Mouse (Mus musculus) spleen, adult 12 weeks (tissue): Measurements from ENCODE around the gene Tbc1d24.

Experiments used
- DNase-seq: peaks from one replicate; pipeline ENCODE4 v3.0.0; 2022; ENCODE audit warnings: low spot score

The Tbc1d24 gene

DNA sequence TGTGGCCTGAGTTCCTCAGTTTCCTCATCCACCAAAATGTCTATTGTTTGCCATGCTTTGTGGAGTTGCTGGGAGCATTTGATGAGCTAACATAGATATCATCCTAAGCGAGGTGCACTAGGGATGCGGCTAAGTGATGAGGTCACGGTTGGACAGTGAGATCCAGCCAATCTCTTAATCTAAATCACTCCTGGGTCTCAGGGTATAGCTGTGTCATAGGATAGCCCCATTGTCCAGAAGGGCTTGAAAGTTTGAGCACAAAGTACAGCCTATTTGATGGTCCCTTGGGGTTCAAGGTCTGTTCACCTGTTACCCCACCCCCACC lies 4.5 kb upstream of the Tbc1d24 start:
- DNase-seq, result no peak

- peak; percentile 71 for DNase-seq
These were observed 3.9 kb upstream of the Tbc1d24 start, which contains the start of gene Ntn3 for GRCm38 (mm10) chr17:24209043-24209915. Gene Ntn3 (minus strand): TSS chr17:24209531.

DNA sequence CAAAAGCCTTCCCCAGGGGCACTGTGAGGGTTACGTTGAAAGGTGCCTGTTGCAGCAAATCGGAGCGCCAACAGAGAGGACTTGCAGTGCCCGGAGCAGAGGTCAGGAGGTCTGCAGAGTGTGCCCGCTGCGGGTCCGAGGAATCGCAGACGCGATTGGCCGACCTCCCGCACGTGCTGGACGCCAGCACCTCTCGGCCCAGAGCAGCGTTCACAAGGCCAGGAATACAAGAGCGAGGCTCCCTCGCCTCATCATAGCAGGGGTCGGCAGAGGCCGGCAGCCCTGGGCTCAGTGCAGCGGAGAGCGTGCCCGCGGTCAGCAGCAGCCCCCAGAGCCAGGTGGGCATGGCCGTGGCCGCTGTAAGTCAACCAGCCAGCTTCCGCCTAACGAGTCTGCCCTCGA lies 3.3 kb upstream of the Tbc1d24 start:
- DNase-seq, result no peak

DNA sequence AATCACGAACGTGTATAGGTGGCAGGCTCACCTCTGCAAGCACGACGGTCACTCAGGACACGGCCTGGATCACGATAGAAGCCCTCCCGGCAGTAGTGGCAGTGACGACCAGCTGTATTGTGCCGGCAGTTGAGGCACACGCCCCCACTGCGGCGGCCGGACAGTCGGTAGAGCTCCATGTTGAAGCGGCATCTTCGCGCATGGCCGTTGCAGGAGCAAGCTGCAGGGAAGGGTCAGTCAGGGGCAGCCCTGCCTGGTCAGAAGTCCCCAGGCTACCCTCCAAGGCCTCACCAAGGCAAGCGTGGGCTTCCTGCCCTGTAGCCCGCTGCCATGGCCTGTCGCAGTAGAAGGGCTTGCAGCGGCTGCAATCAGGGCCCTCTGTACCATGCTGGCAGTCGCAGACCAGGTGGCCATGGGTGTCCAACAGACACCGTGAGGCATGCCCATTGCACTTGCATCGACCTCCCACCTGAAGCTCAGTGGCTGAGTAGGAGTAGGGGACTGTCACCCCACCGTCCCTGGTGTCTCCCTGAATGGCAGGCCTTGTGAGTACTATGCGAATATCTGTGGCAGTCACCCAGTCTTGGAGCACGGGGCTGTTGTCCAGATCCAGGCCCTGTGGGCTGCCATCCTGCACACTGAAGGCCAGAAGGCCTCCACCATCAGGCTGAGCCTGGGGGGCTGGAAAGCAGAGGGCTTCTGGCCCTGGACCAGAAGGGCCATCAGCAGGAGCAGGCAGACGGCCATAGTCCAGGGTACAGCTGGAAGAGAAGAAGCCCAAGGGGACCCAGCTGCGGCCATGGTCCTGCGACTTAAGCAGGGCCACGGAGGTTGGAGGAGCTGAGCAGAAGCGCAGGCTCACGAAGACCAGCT lies 2.6 kb upstream of the Tbc1d24 start:
- no peak for DNase-seq

GRCm38 (mm10) chr17:24206451-24207351 lies 1.3 kb upstream of the Tbc1d24 start:
- peak; percentile 68 for DNase-seq

DNA sequence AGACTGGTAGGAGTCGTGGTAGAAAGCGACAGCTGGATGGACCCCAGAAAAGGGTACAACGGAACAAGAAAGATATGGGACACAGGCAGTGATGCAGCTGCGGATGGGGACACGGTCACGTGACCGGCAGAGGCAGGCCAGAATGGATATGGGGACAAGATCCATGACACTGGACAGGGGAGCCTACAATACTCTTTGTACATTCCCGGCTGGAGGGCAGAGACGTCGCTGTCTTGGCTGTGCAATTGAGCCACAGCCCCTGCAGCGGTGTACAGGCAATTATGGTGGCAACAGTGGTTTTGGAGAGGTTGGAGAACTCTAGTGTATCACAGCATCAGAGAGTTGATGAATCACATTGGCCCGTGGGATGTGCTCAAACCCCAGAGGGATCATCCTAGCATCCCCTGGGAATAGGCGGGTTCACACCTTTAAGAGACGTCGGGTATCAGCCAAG lies 573 bp upstream of the Tbc1d24 start:
- DNase-seq, result no peak

DNA sequence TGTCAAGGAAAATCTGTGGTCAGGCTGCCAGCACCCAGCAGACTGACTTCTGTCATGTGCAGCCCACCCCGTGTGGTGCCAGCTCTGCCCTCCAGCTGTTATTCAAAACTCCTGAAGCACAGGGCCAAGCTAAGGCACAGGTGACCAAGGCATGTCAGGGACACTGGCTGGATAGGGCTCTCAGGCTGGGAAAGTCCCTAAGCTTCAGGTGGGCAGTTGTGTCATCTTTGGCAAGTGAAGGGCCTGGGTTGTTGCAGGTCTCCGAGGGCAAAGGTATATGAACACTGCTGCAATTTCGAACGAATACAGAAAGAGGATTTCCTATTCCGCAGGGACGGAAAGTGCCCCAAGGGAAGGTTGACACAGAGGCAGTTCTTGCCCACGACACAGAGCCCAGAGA lies 516 bp downstream of the Tbc1d24 start:
- no peak for DNase-seq

- DNase-seq, result no peak
These were observed 1.5 kb downstream of the Tbc1d24 start for GRCm38 (mm10) chr17:24203611-24204534.

GRCm38 (mm10) chr17:24203068-24203467 lies 2.3 kb downstream of the Tbc1d24 start:
- no peak for DNase-seq

DNA sequence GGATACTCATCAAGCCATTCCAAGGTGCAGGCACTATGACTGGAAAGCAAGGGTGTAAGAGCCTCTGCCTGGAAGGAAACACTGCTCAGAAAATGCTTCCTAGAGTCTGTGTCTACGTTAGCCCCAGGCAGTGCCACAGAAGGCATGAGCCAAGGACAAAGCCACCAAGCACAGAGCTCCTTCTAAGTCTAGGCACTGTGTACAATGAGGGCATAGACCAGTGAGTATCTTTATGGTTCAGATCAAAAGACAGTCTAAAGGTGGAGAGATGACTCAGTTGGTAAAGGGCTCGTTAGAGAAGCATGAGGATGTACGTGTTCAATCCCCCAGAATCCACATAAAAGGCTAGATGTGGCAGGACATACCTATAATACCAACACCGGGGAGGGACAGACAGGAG lies 4.3 kb downstream of the Tbc1d24 start:
- no peak for DNase-seq

DNA sequence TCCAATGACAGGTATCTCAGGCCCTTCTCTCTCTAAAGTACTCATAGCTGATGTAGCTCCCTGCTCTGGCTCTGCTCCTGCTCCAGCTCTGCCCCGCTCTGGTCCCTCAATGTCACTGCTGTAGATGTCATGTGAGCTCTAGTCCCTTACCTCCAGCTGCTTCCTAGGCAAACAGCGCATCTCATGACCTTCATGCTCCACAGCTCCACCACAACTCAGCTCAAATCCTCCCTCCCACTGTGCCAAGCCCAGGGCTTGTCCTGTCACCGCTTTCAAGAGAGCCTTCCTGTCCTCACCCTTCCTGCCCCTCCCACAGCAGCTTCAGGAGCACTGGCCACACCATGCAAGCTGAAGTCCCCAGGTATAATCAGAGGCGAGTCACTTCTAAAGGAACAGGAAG lies 5.6 kb downstream of the Tbc1d24 start:
- no peak for DNase-seq

GRCm38 (mm10) chr17:24199252-24199651 lies 6.1 kb downstream of the Tbc1d24 start:
- DNase-seq, result no peak

DNA sequence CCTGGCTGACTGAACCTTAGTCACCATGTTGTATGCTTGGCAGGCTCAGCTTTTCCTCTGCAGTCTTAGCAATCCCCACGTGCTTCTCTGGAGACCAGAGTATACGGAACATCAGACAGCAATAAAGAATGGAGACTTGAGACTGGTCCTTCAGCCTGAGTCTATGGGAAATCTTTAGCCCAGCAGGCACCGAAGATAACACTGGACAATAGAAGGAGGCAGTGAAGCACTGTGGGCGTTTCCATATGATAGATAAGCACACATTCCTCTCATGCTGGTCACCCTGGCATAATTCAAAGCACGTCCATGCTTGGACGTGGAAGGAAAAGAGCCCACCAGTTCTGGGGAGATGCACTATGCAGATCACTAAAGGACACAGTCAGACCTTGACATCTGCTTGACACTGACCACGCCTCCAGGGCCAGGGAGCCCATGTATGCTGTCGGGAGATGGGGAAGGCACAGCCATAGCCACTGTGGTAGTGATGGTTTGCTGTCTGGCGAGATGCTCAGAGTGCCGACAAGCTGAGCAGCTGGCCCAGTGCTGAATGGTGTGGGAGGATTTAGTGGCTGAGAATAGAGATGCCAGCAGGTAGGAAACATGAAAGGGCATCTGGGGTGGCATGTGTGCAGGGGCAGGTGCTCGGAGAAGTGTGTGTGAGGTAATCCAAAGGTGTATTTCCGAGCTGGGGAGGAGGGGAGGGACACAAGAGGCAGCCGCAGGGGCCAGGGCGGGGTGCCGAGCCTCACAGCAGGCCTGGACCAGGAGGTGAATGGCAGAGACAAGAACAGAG lies 8.1 kb downstream of the Tbc1d24 start:
- no peak for DNase-seq

DNA sequence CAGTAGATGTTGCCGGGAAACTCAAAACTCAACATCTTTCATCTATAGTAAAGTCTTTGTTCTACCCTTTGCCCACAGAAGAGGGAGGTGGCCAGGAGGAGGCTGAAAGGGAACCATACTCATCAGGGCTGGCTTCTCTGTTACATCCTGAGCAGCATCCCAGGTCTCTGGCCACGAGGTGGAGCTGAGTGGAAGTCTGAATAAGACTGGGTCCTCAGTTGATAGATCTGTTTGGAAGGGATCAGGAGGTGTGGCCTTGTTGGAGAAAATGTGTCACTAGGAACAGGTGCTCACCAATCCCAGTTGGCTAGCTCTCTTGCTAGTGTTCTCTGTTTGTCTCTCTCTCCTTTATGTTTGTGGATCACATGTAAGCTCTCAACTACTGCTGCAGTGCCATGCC lies 10.0 kb downstream of the Tbc1d24 start:
- no peak for DNase-seq

DNA sequence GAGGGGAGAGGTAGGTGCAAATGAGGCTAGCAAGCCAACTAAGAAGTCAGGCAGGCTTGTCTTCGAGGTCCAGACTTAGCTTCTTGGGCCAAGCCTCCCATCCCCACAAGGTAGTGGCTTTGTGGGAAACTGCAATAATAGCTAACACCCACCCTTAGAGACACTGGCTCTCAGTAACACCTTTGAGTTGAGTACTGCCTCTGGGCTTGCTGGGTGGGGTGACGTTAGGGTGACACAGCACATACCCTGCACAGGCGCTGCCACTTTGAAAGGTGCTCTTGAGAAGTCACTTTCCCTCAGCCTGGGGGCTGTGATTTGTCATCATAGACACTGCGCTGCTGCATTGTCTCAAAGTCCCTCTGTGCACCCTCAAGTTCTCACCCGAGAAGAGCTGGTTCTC lies 11.6 kb downstream of the Tbc1d24 start:
- DNase-seq, result no peak

DNA sequence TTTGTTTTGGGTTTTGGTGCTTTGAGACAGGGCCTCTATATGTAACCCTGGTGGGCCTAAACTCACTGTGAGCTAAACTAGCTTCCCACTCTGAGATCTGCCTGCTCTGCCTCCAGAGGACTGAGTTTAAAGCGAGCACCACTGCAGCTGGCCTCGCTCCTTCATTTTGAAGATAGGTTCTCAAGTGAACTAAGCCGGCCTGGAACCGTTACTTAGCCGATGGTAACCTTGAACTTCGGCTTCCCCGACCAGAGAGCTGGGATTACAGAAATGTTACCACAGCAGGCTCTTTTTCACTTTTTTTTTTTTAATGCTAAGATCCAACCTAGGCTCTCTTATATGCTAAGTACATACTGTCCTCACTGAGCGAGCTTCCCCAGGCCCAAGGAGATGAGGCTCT lies 12.1 kb downstream of the Tbc1d24 start:
- DNase-seq, result no peak

- DNase-seq, result no peak
These were observed 12.5 kb downstream of the Tbc1d24 start for GRCm38 (mm10) chr17:24192848-24193247.

- DNase-seq, result no peak
These were observed 13.9 kb downstream of the Tbc1d24 start for GRCm38 (mm10) chr17:24191481-24191880.

- DNase-seq, result no peak
These were observed 14.4 kb downstream of the Tbc1d24 start for GRCm38 (mm10) chr17:24190934-24191333.

DNA sequence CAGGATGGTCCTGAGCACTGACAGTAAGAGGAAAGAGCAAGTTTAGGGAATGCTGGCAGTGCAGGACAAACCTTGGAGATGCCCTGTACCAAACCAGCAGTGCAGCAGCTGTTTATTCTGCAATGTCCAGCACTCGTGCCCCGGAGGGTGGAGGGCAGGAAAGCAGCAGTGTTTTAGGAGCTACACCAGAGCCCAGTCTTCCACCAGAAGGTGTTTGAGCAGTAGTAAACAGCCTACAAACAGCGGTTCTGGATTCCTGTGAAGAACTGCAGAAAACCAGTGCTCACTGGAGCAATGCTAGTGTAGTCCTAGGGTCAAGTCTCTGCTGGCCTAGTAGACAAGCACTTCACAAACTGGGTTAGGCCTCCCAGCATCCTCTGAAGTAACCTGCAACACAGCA lies 31.1 kb downstream of the Tbc1d24 start:
- no peak for DNase-seq
